Comparison of ENCODE assay signal across 7 mouse cellular contexts in genomic region chr8:70527512-70528181, GRCm38 (mm10). TPM values are rescaled to one million over a fixed set of nuclear protein-coding genes. Genes with fewer than 3 reads are reported as not detected.
DNase-seq lines count a peak whose midpoint lies in the region; ATAC-seq lines count a peak whose summit lies in the region.

TSS of gene Fkbp8 (plus strand) at chr8:70527724.
TSS of gene Kxd1 (minus strand) at chr8:70527956.

- DNase-seq in adrenal gland, adult 8-10 months, result peak; percentile 95
- DNase-seq in embryo, embryonic 9.5 days (ENCODE audit: extremely low spot score), result peak; percentile 99
- DNase-seq in gonadal fat pad, adult 2 months (ENCODE audit: low read depth), result no peak
- DNase-seq in kidney, adult 11 months, result peak; percentile 97
- DNase-seq in limb, embryonic 10.5 days (ENCODE audit: low spot score), result peak; percentile 99
- DNase-seq in spleen, adult 12 weeks (ENCODE audit: low spot score), result peak; percentile 94

- H3K4me3 ChIP-seq in limb, embryonic 10.5 days, result peak within 1 kb of the TSS; percentile 88
- peak within 1 kb of the TSS; percentile 81 for H3K4me3 ChIP-seq in midbrain, embryonic 13.5 days (replicated peaks)

- H3K4me2 ChIP-seq in midbrain, embryonic 13.5 days (replicated peaks), result peak within 1 kb of the TSS; percentile 87

- H3K27ac ChIP-seq in limb, embryonic 10.5 days, result peak within 1 kb of the TSS; percentile 100
- H3K27ac ChIP-seq in midbrain, embryonic 13.5 days, result peak within 1 kb of the TSS; percentile 88

- H3K9ac ChIP-seq in midbrain, embryonic 13.5 days (replicated peaks), result peak within 1 kb of the TSS; percentile 92

- H3K9me3 ChIP-seq in limb, embryonic 10.5 days (replicated peaks), result no peaks in the 10 kb centered on the region
- no peaks in the 10 kb centered on the region for H3K9me3 ChIP-seq in midbrain, embryonic 13.5 days

- ATAC-seq in midbrain, embryonic 13.5 days, result peak; percentile 94

- H3K27me3 ChIP-seq in limb, embryonic 10.5 days (ENCODE audit: low read depth, poor library complexity, severe bottlenecking), result no peaks in the 10 kb centered on the region
- H3K27me3 ChIP-seq in midbrain, embryonic 13.5 days, result no peaks in the 10 kb centered on the region

- H3K4me1 ChIP-seq in limb, embryonic 10.5 days, result peaks cover 26% of the 10 kb centered on the region
- peaks cover 40% of the 10 kb centered on the region for H3K4me1 ChIP-seq in midbrain, embryonic 13.5 days (replicated peaks)

- WGBS in limb, embryonic 10.5 days, result under 1% methylated on average over 52 of the region's 61 CpGs
- under 1% methylated on average over 45 of the region's 61 CpGs for WGBS in midbrain, embryonic 13.5 days

- H3K36me3 ChIP-seq in limb, embryonic 10.5 days, result peaks cover 35% of the 10 kb centered on the region
- H3K36me3 ChIP-seq in midbrain, embryonic 13.5 days, result peaks cover 31% of the 10 kb centered on the region

RNA-seq across cellular contexts. Expression of gene Fkbp8, which starts in this region (rescaled TPM):
- total RNA-seq in adrenal gland, adult 8-10 months (2022), result 100 to 1,000 TPM; 352 to 405 (median 379) TPM
- polyA plus RNA-seq in gonadal fat pad, adult 2 months (2012; rRNA removed), result 399 and 446 TPM in 2 replicates
- polyA plus RNA-seq in limb, embryonic 10.5 days (2016; fragmentation: Nextera tagmentation; extraction: Ambion mirVana), result 297 and 310 TPM in 2 replicates
- 370 and 392 TPM in 2 replicates for polyA plus RNA-seq in midbrain, embryonic 13.5 days (2015; fragmentation: Nextera tagmentation; extraction: Ambion mirVana)

RNA-seq across cellular contexts. Expression of gene Kxd1, which starts in this region (rescaled TPM):
- 10 to 100 TPM; 77.1 to 86.6 (median 80.3) TPM for total RNA-seq in adrenal gland, adult 8-10 months (2022)
- polyA plus RNA-seq in gonadal fat pad, adult 2 months (2012; rRNA removed), result 92.8 and 107 TPM in 2 replicates
- polyA plus RNA-seq in limb, embryonic 10.5 days (2016; fragmentation: Nextera tagmentation; extraction: Ambion mirVana), result 45.4 and 46.6 TPM in 2 replicates
- polyA plus RNA-seq in midbrain, embryonic 13.5 days (2015; fragmentation: Nextera tagmentation; extraction: Ambion mirVana), result 44.5 and 48.1 TPM in 2 replicates
